Mouse (Mus musculus) forebrain, embryonic 11.5 days (tissue): ENCODE results near the gene Tbcd. TPM values are rescaled to one million over a fixed set of nuclear protein-coding genes. Genes with fewer than 3 reads are reported as not detected.

ENCODE experiments used
- ATAC-seq: fragments of 200-750 bp; cut with Nextera tagmentation; replicated peaks from 2 replicates; pipeline ENCODE4 v1.8.0; 2017; ENCODE audit warnings: moderate TSS enrichment; ENCODE audit not compliant: low FRiP score
- DNase-seq: peaks from one replicate; pipeline ENCODE4 v3.0.0-alpha.2; 2017; ENCODE audit warnings: low spot score
- H3K27ac ChIP-seq: fragments of 300-500 bp; sonication (generic); 2 replicates; pipeline ENCODE4 v1.5.1; 2014; ENCODE audit warnings: low read depth, low read length
- H3K27me3 ChIP-seq: fragments of 300-500 bp; sonication (generic); 2 replicates; pipeline ENCODE4 v1.6.1; 2014; ENCODE audit warnings: mild to moderate bottlenecking, low read length, mixed read lengths; ENCODE audit not compliant: control insufficient read depth, insufficient read depth
- H3K36me3 ChIP-seq: fragments of 300-500 bp; sonication (generic); 2 replicates; pipeline ENCODE4 v1.6.1; 2014; ENCODE audit warnings: mild to moderate bottlenecking, low read length, moderate library complexity, mixed read lengths; ENCODE audit not compliant: control insufficient read depth, insufficient read depth
- H3K4me1 ChIP-seq: fragments of 300-500 bp; sonication (generic); replicated peaks from 2 replicates; pipeline ENCODE4 v1.6.1; 2014; ENCODE audit warnings: low read length, mixed read lengths; ENCODE audit not compliant: control insufficient read depth, insufficient read depth
- H3K4me2 ChIP-seq: fragments of 300-500 bp; sonication (generic); 2 replicates; pipeline ENCODE4 v1.6.1; 2014; ENCODE audit warnings: low read depth, mild to moderate bottlenecking, low read length, moderate library complexity, mixed read lengths; ENCODE audit not compliant: severe bottlenecking
- H3K4me3 ChIP-seq: fragments of 300-500 bp; sonication (generic); 2 replicates; pipeline ENCODE4 v1.5.1; 2014; ENCODE audit warnings: low read depth, low read length
- H3K9ac ChIP-seq: fragments of 300-500 bp; sonication (generic); 2 replicates; pipeline ENCODE4 v1.6.1; 2014; ENCODE audit warnings: low read length
- H3K9me3 ChIP-seq: fragments of 300-500 bp; sonication (generic); 2 replicates; pipeline ENCODE4 v1.6.1; 2016; ENCODE audit warnings: low read length, mixed read lengths; ENCODE audit not compliant: control insufficient read depth
- WGBS: fragments of 180-500 bp; shearing (Covaris S2); extraction: QIAGEN DNeasy Blood & Tissue Kit; methylation state at CpG from one replicate; pipeline ENCODE4 v1.1.7; 2014; 5-methylcytosine and 5-hydroxymethylcytosine counted together
- polyA plus RNA-seq: library from polyadenylated mRNA; unstranded; fragments of >200 nt; fragmentation: Nextera tagmentation; extraction: Ambion mirVana; gene quantifications from 2 replicates; pipeline ENCODE4 v1.2.1, GENCODE M21; 2014

The Tbcd gene
- polyA plus RNA-seq, 1 experiment from 2014 or later = 54.9 TPM

GRCm38 (mm10) chr11:121421553-121422173, 30.1 kb upstream of the Tbcd start:
- Histone ChIP-seq H3K4me1 (no peaks in the 10 kb centered on the region), H3K9me3 (no peaks in the 10 kb centered on the region), H3K4me3 (peak overlapping the region; percentile 74), H3K36me3 (no peaks in the 10 kb centered on the region), H3K4me2 (peak overlapping the region; percentile 74), H3K27me3 (no peaks in the 10 kb centered on the region), H3K27ac (no peak overlapping the region), H3K9ac (peak overlapping the region; percentile 76)
- no peak for ATAC-seq
- no peak for DNase-seq
- under 1% methylated on average over 28 of the region's 28 CpGs for WGBS

GRCm38 (mm10) chr11:121433397-121433796, 18.4 kb upstream of the Tbcd start:
- no peak overlapping the region for H3K4me3 ChIP-seq
- H3K36me3 ChIP-seq = no peaks in the 10 kb centered on the region; the same call in 1 of the 2 replicates
- no peak overlapping the region for H3K27ac ChIP-seq
- ATAC-seq = no peak
- H3K9ac ChIP-seq = no peak overlapping the region
- no peak for DNase-seq
- H3K9me3 ChIP-seq = no peaks in the 10 kb centered on the region
- H3K4me1 ChIP-seq = no peaks in the 10 kb centered on the region; the same call in 1 of the 2 replicates
- WGBS = 87% methylated on average over 4 of the region's 4 CpGs
- H3K4me2 ChIP-seq = no peak overlapping the region
- no peaks in the 10 kb centered on the region for H3K27me3 ChIP-seq

- H3K9me3 ChIP-seq = no peaks in the 10 kb centered on the region
- H3K4me2 ChIP-seq = peak within 1 kb of the TSS; percentile 67
- H3K36me3 ChIP-seq = no peaks in the 10 kb centered on the region; the same call in 1 of the 2 replicates
- no peaks in the 10 kb centered on the region; the same call in 1 of the 2 replicates for H3K4me1 ChIP-seq
- H3K9ac ChIP-seq = peak within 1 kb of the TSS; percentile 4; the same call in 1 of the 2 replicates
- no peak within 1 kb of the TSS for H3K27ac ChIP-seq
- WGBS = 10% methylated on average over 30 of the region's 30 CpGs
- peak within 1 kb of the TSS; percentile 29 for H3K4me3 ChIP-seq
- peak; percentile 91 for ATAC-seq
- H3K27me3 ChIP-seq = no peaks in the 10 kb centered on the region
- peak; percentile 88 for DNase-seq
Observed at GRCm38 (mm10) chr11:121434156-121435155, 17.3 kb upstream of the Tbcd start, which contains the start of gene Fn3k. Fn3k (plus strand) TSS chr11:121434913.

- H3K9me3 ChIP-seq = no peaks in the 10 kb centered on the region
- no peak overlapping the region for H3K4me2 ChIP-seq
- H3K4me3 ChIP-seq = no peak overlapping the region
- no peaks in the 10 kb centered on the region for H3K36me3 ChIP-seq
- H3K27me3 ChIP-seq = no peaks in the 10 kb centered on the region
- no peak for DNase-seq
- no peak overlapping the region for H3K27ac ChIP-seq
- no peak overlapping the region for H3K9ac ChIP-seq
- H3K4me1 ChIP-seq = no peaks in the 10 kb centered on the region; the same call in 1 of the 2 replicates
- no peak for ATAC-seq
- WGBS = 82% methylated on average over 5 of the region's 5 CpGs
Observed at GRCm38 (mm10) chr11:121437236-121437635, 14.5 kb upstream of the Tbcd start.

GRCm38 (mm10) chr11:121439686-121440292, 12.0 kb upstream of the Tbcd start:
- H3K27me3 ChIP-seq = no peaks in the 10 kb centered on the region
- no peaks in the 10 kb centered on the region for H3K36me3 ChIP-seq
- H3K4me1 ChIP-seq = no peaks in the 10 kb centered on the region; the same call in 1 of the 2 replicates
- ATAC-seq (no peak), DNase-seq (no peak)
- no peak overlapping the region for H3K27ac ChIP-seq
- no peaks in the 10 kb centered on the region for H3K9me3 ChIP-seq
- H3K9ac ChIP-seq = no peak overlapping the region
- no peak overlapping the region for H3K4me3 ChIP-seq
- 71% methylated on average over 5 of the region's 5 CpGs for WGBS
- H3K4me2 ChIP-seq = no peak overlapping the region

- Histone ChIP-seq H3K9ac (no peak overlapping the region), H3K9me3 (no peaks in the 10 kb centered on the region), H3K4me2 (no peak overlapping the region), H3K4me1 (no peaks in the 10 kb centered on the region; the same call in 1 of the 2 replicates), H3K27me3 (no peaks in the 10 kb centered on the region), H3K4me3 (no peak overlapping the region), H3K27ac (no peak overlapping the region), H3K36me3 (no peaks in the 10 kb centered on the region)
- ATAC-seq = no peak
- 88% methylated on average over 4 of the region's 4 CpGs for WGBS
- no peak for DNase-seq
Observed at GRCm38 (mm10) chr11:121441653-121442052, 10.1 kb upstream of the Tbcd start.

- Histone ChIP-seq H3K9ac (no peak overlapping the region), H3K4me2 (no peak overlapping the region), H3K4me3 (no peak overlapping the region), H3K27ac (no peak overlapping the region), H3K36me3 (no peaks in the 10 kb centered on the region), H3K4me1 (no peaks in the 10 kb centered on the region; the same call in 1 of the 2 replicates), H3K9me3 (no peaks in the 10 kb centered on the region), H3K27me3 (no peaks in the 10 kb centered on the region)
- DNase-seq (no peak), ATAC-seq (no peak)
- 75% methylated on average over 2 of the region's 2 CpGs for WGBS
Observed at GRCm38 (mm10) chr11:121442076-121442475, 9.7 kb upstream of the Tbcd start.

GRCm38 (mm10) chr11:121451216-121451726, 478 bp upstream of the Tbcd start:
- 17% methylated on average over 9 of the region's 9 CpGs for WGBS
- Histone ChIP-seq H3K27me3 (no peaks in the 10 kb centered on the region), H3K4me1 (peaks cover 7% of the 10 kb centered on the region; the same call in 1 of the 2 replicates), H3K4me3 (peak overlapping the region; percentile 86), H3K9me3 (no peaks in the 10 kb centered on the region), H3K4me2 (peak overlapping the region; percentile 65), H3K36me3 (no peaks in the 10 kb centered on the region), H3K27ac (no peak overlapping the region; the same call in 1 of the 2 replicates), H3K9ac (peak overlapping the region; percentile 79; the same call in 1 of the 2 replicates)
- DNase-seq (no peak), ATAC-seq (no peak; the same call in 1 of the 2 replicates)
